Mouse (Mus musculus) right cerebral cortex, postnatal 36 days (tissue): Measurements from ENCODE around the gene Tmem43.

Experiments
- DNase-seq, 2 experiments: peaks; one replicate each; pipeline ENCODE4 v3.0.0; 2022; ENCODE audit warnings: low spot score in 2 of 2, mixed read lengths in 1 of 2

Tmem43 gene

GRCm38 (mm10) chr6:91534268-91534667 lies 60.8 kb downstream of the Tmem43 start:
- DNase-seq: no peak

GRCm38 (mm10) chr6:91535231-91535630 lies 61.7 kb downstream of the Tmem43 start:
- DNase-seq: no peak

DNA sequence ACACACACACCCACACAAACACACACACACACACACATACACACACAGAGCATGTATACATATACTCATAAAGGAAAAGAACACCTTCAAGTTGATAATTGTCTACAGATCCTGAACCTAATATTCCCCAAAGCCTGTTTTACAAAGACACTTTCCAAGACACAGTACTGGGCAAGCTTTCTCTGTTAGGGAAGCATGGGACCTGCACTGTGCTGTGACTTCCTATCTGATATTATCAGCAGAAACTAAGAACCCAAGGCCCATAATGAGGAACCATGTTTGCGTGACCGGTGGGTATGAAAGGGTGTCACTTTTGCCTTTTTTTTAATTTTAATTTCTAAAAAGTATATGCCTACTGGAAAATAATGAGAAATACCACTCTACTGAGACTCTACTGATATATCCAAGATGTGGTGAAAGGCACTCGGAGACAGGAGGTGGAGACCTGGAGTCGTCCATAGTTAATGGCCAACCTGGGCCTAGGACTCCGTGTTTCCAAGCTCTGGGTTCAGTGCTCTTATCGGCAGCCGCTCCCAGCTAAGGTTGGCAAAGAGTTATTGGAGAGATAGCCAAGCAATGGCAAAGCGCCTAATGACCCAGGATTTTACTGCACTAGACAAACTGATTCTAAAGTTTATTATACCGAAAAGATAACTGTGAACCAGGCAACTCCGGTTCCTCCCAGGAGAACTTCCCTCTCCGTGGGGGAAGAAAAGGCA lies 62.7 kb downstream of the Tmem43 start:
- DNase-seq: no peak
